Mouse (Mus musculus) ES-E14 (cell line): ENCODE measurements around the gene Zfp869. TPM values are rescaled to one million over a fixed set of nuclear protein-coding genes. Genes with fewer than 3 reads are reported as not detected.
A peak's percentile ranks its signal among the peaks of the same experiment; 100 is the strongest.
"Not testable (repeated sequence)": the region's sequence is repeated elsewhere in the genome, so short reads cannot be mapped to it uniquely, and the experiment has no call there.

ENCODE experiments used
- DNase-seq: peaks from one replicate; pipeline ENCODE4 v3.0.0-alpha.2; 2013; ENCODE audit warnings: low read depth, low spot score
- H3K27ac ChIP-seq: 2 replicates; pipeline ENCODE4 v1.5.1; 2012; ENCODE audit warnings: low read depth, mild to moderate bottlenecking, low read length, moderate library complexity, mixed read lengths; ENCODE audit not compliant: poor library complexity, insufficient read depth, severe bottlenecking
- H3K36me3 ChIP-seq: 2 replicates; pipeline ENCODE4 v1.6.1; 2012; ENCODE audit warnings: mild to moderate bottlenecking, low read length, moderate library complexity, mixed read lengths; ENCODE audit not compliant: control insufficient read depth, poor library complexity, insufficient read depth, severe bottlenecking
- H3K4me1 ChIP-seq, 2 experiments: fragments of 150-350 bp in 1 of 2; sonication (generic) in 1 of 2; 2 replicates each; pipeline ENCODE4 v1.6.1; 2012; ENCODE audit warnings: low read length in 2 of 2, mild to moderate bottlenecking in 1 of 2, mixed read lengths in 1 of 2; ENCODE audit not compliant: control insufficient read depth in 2 of 2, insufficient read depth in 2 of 2, poor library complexity in 1 of 2
- H3K4me3 ChIP-seq, 2 experiments: fragments of 150-350 bp in 1 of 2; sonication (generic) in 1 of 2; 2 replicates each; pipeline ENCODE4 v1.5.1; 2012; ENCODE audit warnings: low read length in 2 of 2, low read depth in 1 of 2, mild to moderate bottlenecking in 1 of 2, mixed read lengths in 1 of 2; ENCODE audit not compliant: insufficient read depth in 1 of 2, poor library complexity in 1 of 2, severe bottlenecking in 1 of 2
- H3K9ac ChIP-seq: 2 replicates; pipeline ENCODE4 v1.6.1; 2012; ENCODE audit warnings: low read depth, mild to moderate bottlenecking, low read length, mixed read lengths; ENCODE audit not compliant: poor library complexity, insufficient read depth, severe bottlenecking
- H3K9me3 ChIP-seq: fragments of 150-350 bp; sonication (generic); 2 replicates; pipeline ENCODE4 v1.6.1; 2012; ENCODE audit warnings: low read depth, mild to moderate bottlenecking, low read length; ENCODE audit not compliant: control insufficient read depth, insufficient read depth
- CHD2 ChIP-seq: IDR thresholded peaks from 2 replicates; pipeline ENCODE4 v1.6.1; 2014; ENCODE audit warnings: mild to moderate bottlenecking, low read depth, low read length, inconsistent platforms
- HCFC1 ChIP-seq: IDR thresholded peaks from 2 replicates; pipeline ENCODE4 v1.6.1; 2012; ENCODE audit warnings: low read length, inconsistent platforms, borderline replicate concordance; ENCODE audit not compliant: insufficient read depth
- MAFK ChIP-seq: IDR thresholded peaks from 2 replicates; pipeline ENCODE4 v1.6.1; 2014; ENCODE audit warnings: mild to moderate bottlenecking, low read depth, low read length, inconsistent platforms; ENCODE audit not compliant: insufficient read depth
- ZC3H11A ChIP-seq: IDR thresholded peaks from 2 replicates; pipeline ENCODE4 v1.6.1; 2012; ENCODE audit warnings: low read depth, mild to moderate bottlenecking, inconsistent platforms, low read length, borderline replicate concordance
- ZNF384 ChIP-seq: IDR thresholded peaks from 2 replicates; pipeline ENCODE4 v1.6.1; 2012; ENCODE audit warnings: low read depth, low read length, inconsistent platforms
- in situ Hi-C, 2 experiments: fragments of 600-800 bp; cut with MboI; formaldehyde crosslinking; loops; one replicate each; pipeline ENCODE4 v1.15.1; 2025; ENCODE audit warnings: low sequenced_read_pairs in 2 of 2, inconsistent platforms in 1 of 2; ENCODE audit not compliant: unreplicated experiment in 2 of 2
- total RNA-seq: library from RNA; depleted of rRNA; stranded (reverse); fragments of 300-350 nt; gene quantifications from 2 replicates; pipeline ENCODE4 v1.2.3, GENCODE M21; 2012; rRNA removed

The Zfp869 gene
- 5.5 and 6.7 TPM in 2 replicates for total RNA-seq

- H3K9me3 ChIP-seq, H3K4me3 ChIP-seq, H3K9ac ChIP-seq, H3K27ac ChIP-seq, in situ Hi-C loops, H3K4me1 ChIP-seq, DNase-seq: not testable (repeated sequence)
- H3K36me3 ChIP-seq = peaks cover 12% of the 10 kb centered on the region
These were observed at the start of gene Zfp869 for GRCm38 (mm10) chr8:69710624-69711023. TSS of gene Zfp869 (minus strand) at chr8:69710724.

DNA sequence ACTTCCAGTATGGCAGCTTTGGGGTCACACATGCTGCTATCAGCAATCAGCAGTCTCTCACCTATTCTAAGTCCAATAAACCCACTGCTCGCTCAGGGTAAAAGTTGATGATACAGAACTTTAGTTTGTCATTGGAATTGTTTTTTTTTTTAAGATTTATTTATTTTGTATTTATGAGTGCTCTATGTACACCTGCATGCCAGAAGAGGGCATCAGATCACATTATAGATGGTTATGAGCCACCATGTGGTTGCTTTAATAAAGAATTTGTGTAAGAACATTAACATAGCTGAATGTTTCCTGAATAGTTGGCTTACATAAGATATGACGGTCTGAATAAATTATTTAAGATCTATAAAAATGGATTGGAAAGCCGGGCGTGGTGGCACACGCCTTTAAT lies 47.8 kb upstream of the Zfp869 start:
- TF ChIP-seq ZNF384 (no peak), CHD2 (no peak), MAFK (no peak), ZC3H11A (no peak), HCFC1 (no peak)
- H3K4me1 ChIP-seq = peaks cover 2 to 23% of the 10 kb centered on the region in 2 experiments; a peak in 2 of 4 replicates
- peaks cover 8% of the 10 kb centered on the region for H3K36me3 ChIP-seq
- no peak overlapping the region for H3K4me3 ChIP-seq
- in situ Hi-C loops = no loop called here
- H3K9me3 ChIP-seq = no peaks in the 10 kb centered on the region
- no peak for DNase-seq
- no peak overlapping the region for H3K9ac ChIP-seq
- H3K27ac ChIP-seq = no peak overlapping the region

DNA sequence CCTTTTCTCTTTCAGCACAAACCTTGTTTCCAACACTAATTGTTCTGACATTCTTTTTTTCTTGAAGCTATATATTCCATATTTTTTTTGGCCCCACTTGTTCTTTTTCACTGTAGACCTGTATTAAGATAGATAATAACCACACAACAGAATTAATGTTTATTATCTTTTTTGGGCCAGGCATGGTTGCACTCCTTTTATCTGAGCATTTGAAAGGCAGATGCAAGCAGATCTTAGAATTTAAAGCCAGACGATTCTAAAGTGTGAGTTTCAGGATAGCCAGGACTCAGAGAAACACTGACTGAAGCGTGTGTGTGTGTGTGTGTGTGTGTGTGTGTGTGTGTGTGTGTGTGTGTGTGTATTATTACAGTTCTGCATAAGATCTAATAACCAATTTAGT lies 41.9 kb upstream of the Zfp869 start:
- no peak for TF ChIP-seq ZC3H11A
- TF ChIP-seq ZNF384 = no peak
- no peak for TF ChIP-seq HCFC1
- no peak for TF ChIP-seq CHD2
- no peak for TF ChIP-seq MAFK
- no peaks in the 10 kb centered on the region for H3K9me3 ChIP-seq
- H3K36me3 ChIP-seq = 0 out of 2 replicates have a peak, but pooled peaks cover 2% of the 10 kb centered on the region
- H3K27ac ChIP-seq = no peak overlapping the region
- H3K4me3 ChIP-seq = no peak overlapping the region
- in situ Hi-C loops = no loop called here
- H3K4me1 ChIP-seq = peaks cover 4 to 5% of the 10 kb centered on the region in 2 experiments; a peak in 2 of 4 replicates
- no peak overlapping the region for H3K9ac ChIP-seq
- DNase-seq = no peak

GRCm38 (mm10) chr8:69749544-69750454 lies 39.3 kb upstream of the Zfp869 start, which contains the start of gene Zfp963:
TSS of gene Zfp963 (minus strand) at chr8:69749970.
- Histone ChIP-seq H3K36me3 (no peaks in the 10 kb centered on the region), H3K4me3 (peak within 1 kb of the TSS; percentile 89 to 99), H3K9ac (peak within 1 kb of the TSS; percentile 90), H3K27ac (peak within 1 kb of the TSS; percentile 75; the same call in 1 of the 2 replicates), H3K9me3 (no peaks in the 10 kb centered on the region), H3K4me1 (peaks cover 4 to 5% of the 10 kb centered on the region in 2 experiments; a peak in 2 of 4 replicates)
- TF ChIP-seq HCFC1 = peak; percentile 54; the same call in 1 of the 2 replicates
- TF ChIP-seq ZC3H11A = no peak
- TF ChIP-seq CHD2 = no peak
- TF ChIP-seq MAFK = peak; percentile 94
- no peak for TF ChIP-seq ZNF384
- in situ Hi-C loops = no loop called here
- peak; percentile 90 for DNase-seq
